Mouse (Mus musculus): ENCODE measurements at regions not wholly inside any gene's neighbourhood (a gene's known extent, or its start where the extent isn't known, plus 50 kb on each side); places are given as distances from the start of the nearest gene placed in this dataset.

DNA sequence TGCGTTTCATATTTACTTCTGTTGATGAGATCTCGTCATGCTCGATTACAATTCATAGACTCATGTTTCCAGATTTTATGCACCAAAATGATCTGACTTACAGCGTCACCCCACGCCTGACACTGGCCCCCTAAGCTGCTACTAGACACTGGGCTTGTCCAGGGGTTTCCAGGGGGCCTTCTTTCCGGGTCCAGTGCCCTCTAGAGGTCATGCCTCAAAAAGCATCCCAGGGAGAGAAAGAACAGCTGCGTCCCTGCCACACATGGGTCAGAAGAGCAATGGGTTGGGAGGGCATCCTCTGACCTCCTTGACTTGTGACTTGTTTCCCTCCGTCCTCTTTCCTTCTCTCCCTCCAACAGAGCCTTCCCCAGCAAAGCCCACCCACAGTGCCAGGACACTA is 109.2 kb upstream of the Csf3r start:
- no peak for TF ChIP-seq CTCF (IDR thresholded peaks at IDR 0.05; ENCODE audit: extremely low read depth, insufficient read depth, insufficient read length, insufficient replicate concordance)
- no peak for TF ChIP-seq POLR2A (IDR thresholded peaks at IDR 0.05; ENCODE audit: low read depth, low read length)
- Histone ChIP-seq H3K27ac (ENCODE audit: insufficient read depth, low read length) (no peak overlapping the region), H3K36me3 (ENCODE audit: control insufficient read depth, insufficient read depth, low read length) (no peaks in the 10 kb centered on the region), H3K4me3 (ENCODE audit: extremely low read depth, insufficient read depth, insufficient read length) (no peak overlapping the region), H3K4me1 (ENCODE audit: control insufficient read depth, insufficient read depth, insufficient read length) (no peaks in the 10 kb centered on the region), H3K27me3 (ENCODE audit: control insufficient read depth, insufficient read depth, low read length) (no peaks in the 10 kb centered on the region)
- 40% methylated on average over 8 of the region's 8 CpGs for WGBS
- no peak for DNase-seq (ENCODE audit: low read depth in 1 of 2, low spot score in 2 of 2)

DNA sequence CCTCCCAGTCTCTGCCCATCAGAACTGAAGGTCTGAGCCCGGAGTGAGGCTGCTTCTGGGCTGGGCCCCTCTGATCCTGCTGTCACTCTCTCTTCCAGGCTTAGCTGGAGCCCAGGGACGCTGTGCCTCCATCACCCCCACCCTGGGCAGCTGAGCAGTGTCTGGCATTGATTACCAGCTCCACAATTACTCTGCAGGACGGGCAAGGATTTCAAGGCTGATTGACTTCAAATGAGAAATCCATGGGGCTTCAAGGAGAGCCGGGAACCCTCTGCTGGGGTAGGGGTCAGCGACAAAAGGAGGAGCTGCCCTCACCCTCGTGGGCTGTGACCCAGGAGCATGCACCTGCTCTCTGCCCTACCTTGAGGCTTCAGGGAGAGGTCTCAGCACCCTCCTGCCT is 107.1 kb upstream of the Csf3r start:
- DNase-seq (ENCODE audit: low read depth in 1 of 2, low spot score in 2 of 2) = no peak
- H3K4me1 ChIP-seq (ENCODE audit: control insufficient read depth, insufficient read depth, insufficient read length) = no peaks in the 10 kb centered on the region; the same call in 1 of the 2 replicates
- H3K27ac ChIP-seq (ENCODE audit: insufficient read depth, low read length) = no peak overlapping the region
- no peaks in the 10 kb centered on the region for H3K27me3 ChIP-seq (ENCODE audit: control insufficient read depth, insufficient read depth, low read length)
- TF ChIP-seq CTCF (IDR thresholded peaks at IDR 0.05; ENCODE audit: extremely low read depth, insufficient read depth, insufficient read length, insufficient replicate concordance) = no peak
- TF ChIP-seq POLR2A (IDR thresholded peaks at IDR 0.05; ENCODE audit: low read depth, low read length) = no peak
- WGBS = 52% methylated on average over 6 of the region's 6 CpGs
- no peaks in the 10 kb centered on the region for H3K36me3 ChIP-seq (ENCODE audit: control insufficient read depth, insufficient read depth, low read length)
- no peak overlapping the region for H3K4me3 ChIP-seq (ENCODE audit: extremely low read depth, insufficient read depth, insufficient read length)

DNA sequence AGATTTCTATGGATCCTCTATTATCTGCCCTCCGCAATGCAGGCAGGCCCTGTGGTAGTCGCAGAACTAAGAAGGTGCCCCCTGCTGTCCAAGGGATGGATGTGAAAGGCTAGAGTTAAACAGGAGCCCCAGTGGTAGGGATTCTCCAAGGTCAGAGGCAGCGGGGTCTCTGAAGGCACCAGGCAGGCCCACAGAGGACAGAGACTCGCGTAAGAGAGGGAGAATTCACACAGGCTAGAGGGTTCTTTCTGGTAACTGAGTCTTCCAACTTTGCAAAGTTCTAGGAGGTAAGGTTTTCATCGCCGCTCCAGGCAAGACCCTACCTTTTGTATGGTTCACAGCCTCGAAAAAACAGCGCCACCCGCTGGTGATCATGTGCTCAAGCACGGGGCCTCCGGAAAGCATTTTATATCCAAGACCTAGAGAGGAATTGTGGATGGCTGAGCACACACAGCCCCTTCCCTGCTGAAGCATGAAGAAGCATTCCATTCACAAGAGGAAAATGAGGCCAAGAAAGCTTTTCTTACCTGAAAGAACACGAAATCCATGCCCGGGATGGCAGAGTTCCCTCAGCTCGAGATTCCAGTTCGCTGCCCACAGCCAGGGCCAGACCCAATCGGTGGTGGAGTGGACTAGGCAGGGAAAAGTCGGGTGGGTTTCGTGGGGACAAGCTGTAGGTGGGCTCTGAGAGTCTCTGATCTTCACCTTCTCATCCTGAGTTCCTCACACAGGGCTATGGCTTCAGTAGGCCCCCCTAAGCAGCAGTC is 102.6 kb upstream of the Csf3r start:
- H3K4me3 ChIP-seq (ENCODE audit: extremely low read depth, insufficient read depth, insufficient read length) = no peak overlapping the region
- 22% methylated on average over 19 of the region's 19 CpGs for WGBS
- H3K27me3 ChIP-seq (ENCODE audit: control insufficient read depth, insufficient read depth, low read length) = no peaks in the 10 kb centered on the region
- H3K36me3 ChIP-seq (ENCODE audit: control insufficient read depth, insufficient read depth, low read length) = no peaks in the 10 kb centered on the region
- H3K4me1 ChIP-seq (ENCODE audit: control insufficient read depth, insufficient read depth, insufficient read length) = no peaks in the 10 kb centered on the region; the same call in 1 of the 2 replicates
- TF ChIP-seq POLR2A (IDR thresholded peaks at IDR 0.05; ENCODE audit: low read depth, low read length) (no peak), CTCF (IDR thresholded peaks at IDR 0.05; ENCODE audit: extremely low read depth, insufficient read depth, insufficient read length, insufficient replicate concordance) (no peak)
- no peak overlapping the region for H3K27ac ChIP-seq (ENCODE audit: insufficient read depth, low read length)
- no peak for DNase-seq (ENCODE audit: low read depth in 1 of 2, low spot score in 2 of 2)

GRCm38 (mm10) chr4:125922317-125922878 is 102.0 kb upstream of the Csf3r start:
- H3K4me1 ChIP-seq (ENCODE audit: control insufficient read depth, insufficient read depth, insufficient read length) = no peaks in the 10 kb centered on the region; the same call in 1 of the 2 replicates
- no peak overlapping the region for H3K27ac ChIP-seq (ENCODE audit: insufficient read depth, low read length)
- H3K36me3 ChIP-seq (ENCODE audit: control insufficient read depth, insufficient read depth, low read length) = no peaks in the 10 kb centered on the region
- no peaks in the 10 kb centered on the region for H3K27me3 ChIP-seq (ENCODE audit: control insufficient read depth, insufficient read depth, low read length)
- no peak for DNase-seq (ENCODE audit: low read depth in 1 of 2, low spot score in 2 of 2)
- TF ChIP-seq POLR2A (IDR thresholded peaks at IDR 0.05; ENCODE audit: low read depth, low read length) (no peak), CTCF (IDR thresholded peaks at IDR 0.05; ENCODE audit: extremely low read depth, insufficient read depth, insufficient read length, insufficient replicate concordance) (no peak)
- no peak overlapping the region for H3K4me3 ChIP-seq (ENCODE audit: extremely low read depth, insufficient read depth, insufficient read length)
- 39% methylated on average over 11 of the region's 11 CpGs for WGBS

DNA sequence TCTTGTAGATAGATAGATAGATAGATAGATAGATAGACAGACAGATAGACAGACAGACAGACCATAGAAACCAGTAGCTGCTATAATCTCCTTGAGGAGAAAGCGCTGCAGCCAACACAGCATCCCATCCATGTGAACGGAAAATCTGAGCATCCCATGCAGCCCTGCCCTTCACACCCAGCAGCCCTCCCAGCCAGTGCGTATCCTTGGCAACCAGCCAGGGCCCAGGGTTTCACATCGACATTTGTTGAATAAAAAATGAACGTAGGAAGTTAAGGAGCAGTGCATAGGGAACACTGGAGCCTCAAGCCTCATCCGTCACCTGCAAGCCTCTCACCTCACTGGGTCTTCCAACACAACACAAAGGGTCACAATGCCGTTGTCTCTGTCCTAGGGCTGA is 101.1 kb upstream of the Csf3r start:
- 63% methylated on average over 7 of the region's 7 CpGs for WGBS
- Histone ChIP-seq H3K4me3 (ENCODE audit: extremely low read depth, insufficient read depth, insufficient read length) (no peak overlapping the region), H3K27ac (ENCODE audit: insufficient read depth, low read length) (no peak overlapping the region), H3K27me3 (ENCODE audit: control insufficient read depth, insufficient read depth, low read length) (no peaks in the 10 kb centered on the region), H3K36me3 (ENCODE audit: control insufficient read depth, insufficient read depth, low read length) (no peaks in the 10 kb centered on the region), H3K4me1 (ENCODE audit: control insufficient read depth, insufficient read depth, insufficient read length) (no peaks in the 10 kb centered on the region; the same call in 1 of the 2 replicates)
- DNase-seq (ENCODE audit: low read depth in 1 of 2, low spot score in 2 of 2) = no peak
- TF ChIP-seq CTCF (IDR thresholded peaks at IDR 0.05; ENCODE audit: extremely low read depth, insufficient read depth, insufficient read length, insufficient replicate concordance) = no peak
- TF ChIP-seq POLR2A (IDR thresholded peaks at IDR 0.05; ENCODE audit: low read depth, low read length) = no peak

GRCm38 (mm10) chr4:125928196-125928595 is 96.2 kb upstream of the Csf3r start:
- no peak overlapping the region for H3K4me3 ChIP-seq (ENCODE audit: extremely low read depth, insufficient read depth, insufficient read length)
- no peaks in the 10 kb centered on the region for H3K36me3 ChIP-seq (ENCODE audit: control insufficient read depth, insufficient read depth, low read length)
- no peak overlapping the region for H3K27ac ChIP-seq (ENCODE audit: insufficient read depth, low read length)
- H3K27me3 ChIP-seq (ENCODE audit: control insufficient read depth, insufficient read depth, low read length) = no peaks in the 10 kb centered on the region
- H3K4me1 ChIP-seq (ENCODE audit: control insufficient read depth, insufficient read depth, insufficient read length) = peaks cover 2% of the 10 kb centered on the region; the same call in 1 of the 2 replicates
- DNase-seq (ENCODE audit: low read depth in 1 of 2, low spot score in 2 of 2) = no peak
- TF ChIP-seq CTCF (IDR thresholded peaks at IDR 0.05; ENCODE audit: extremely low read depth, insufficient read depth, insufficient read length, insufficient replicate concordance) (no peak), POLR2A (IDR thresholded peaks at IDR 0.05; ENCODE audit: low read depth, low read length) (no peak)
- WGBS = 50% methylated on average over 4 of the region's 4 CpGs

All from spleen, adult 2 months (tissue).